Mouse (Mus musculus) adipose tissue, adult 10 weeks (tissue): Measurements from ENCODE around the gene Dpp7. TPM values are rescaled to one million over a fixed set of nuclear protein-coding genes. Genes with fewer than 3 reads are reported as not detected.

Experiments used
- polyA plus RNA-seq: library from polyadenylated mRNA; stranded (reverse); fragments of 350-450 nt; fragmentation: Illumina TruSeq; extraction: RNeasy Lipid Tissue Mini Kit (QIAGEN cat#74804); gene quantifications from one replicate; pipeline ENCODE4 v1.2.3, GENCODE M21; 2014; ENCODE audit warnings: low read depth, low replicate concordance

The Dpp7 gene
- 15.5 TPM for polyA plus RNA-seq

GRCm38 (mm10) chr2:25356208-25357079 lies at the start of gene Dpp7:
Gene Dpp7, minus strand, starts transcription at chr2:25356359.

DNA sequence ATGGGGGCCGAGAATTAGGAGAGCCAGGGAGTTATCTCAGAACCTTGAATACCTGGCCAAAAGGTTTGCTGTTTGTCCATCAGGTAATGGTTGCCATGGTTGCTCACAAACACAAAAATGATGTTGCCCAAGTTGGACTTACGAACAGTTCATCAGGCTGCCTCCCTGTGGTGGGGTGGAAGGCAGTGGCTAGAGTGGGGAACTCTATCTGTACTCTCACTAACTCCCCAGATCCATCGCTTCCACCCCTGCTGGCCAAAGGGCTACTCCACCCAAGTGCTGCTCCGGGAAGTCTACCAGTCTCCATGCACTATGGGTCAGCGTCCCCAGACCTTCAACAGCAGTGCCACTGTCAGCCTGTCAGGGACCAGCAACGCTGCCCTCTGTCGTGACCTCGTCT lies 42.9 kb upstream of the Dpp7 start, which contains the start of gene Npdc1:
Gene Npdc1 (plus strand): TSS at position 301 of the 400 bp plus-strand sequence.

DNA sequence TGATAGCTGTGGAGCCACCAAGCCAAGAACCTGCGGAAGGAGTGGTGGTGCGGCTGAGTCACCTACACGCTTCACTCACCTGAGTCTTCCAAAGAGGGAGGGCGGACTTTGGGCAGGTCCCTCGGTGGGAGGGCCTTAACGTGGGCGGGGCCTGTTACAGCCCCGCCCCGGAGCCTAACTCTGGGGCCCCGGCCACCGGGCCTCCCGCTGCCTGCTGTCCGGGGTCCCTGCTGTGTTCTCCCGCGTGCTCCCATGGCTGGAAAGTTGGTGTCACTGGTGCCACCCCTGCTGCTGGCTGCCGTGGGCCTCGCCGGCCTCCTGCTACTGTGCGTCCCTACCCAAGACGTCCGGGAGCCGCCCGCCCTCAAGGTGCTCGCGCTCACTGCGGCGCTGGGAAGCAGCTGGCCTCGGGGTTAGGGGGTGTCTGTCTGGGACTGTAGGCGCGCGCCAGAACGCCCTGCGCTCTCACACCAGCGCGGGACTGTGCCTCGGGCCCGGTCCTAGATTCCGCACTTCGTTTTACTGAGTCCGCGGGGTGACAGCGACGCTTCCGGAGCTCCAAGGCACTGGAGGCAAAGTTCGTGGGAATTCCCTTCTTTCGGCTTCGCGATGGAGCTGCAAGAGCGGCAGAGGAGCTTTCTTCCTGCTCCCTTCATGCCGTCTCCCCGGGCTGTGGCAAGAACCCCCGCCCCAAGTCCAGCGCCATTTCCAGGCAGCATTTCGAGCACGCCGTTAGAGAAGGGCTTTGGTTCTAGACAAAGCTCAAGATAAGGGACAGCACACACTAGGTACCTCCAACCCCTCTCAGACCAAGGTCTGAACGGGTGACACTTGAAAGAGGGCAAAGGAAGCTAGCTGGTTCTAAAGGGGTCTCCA lies 39.8 kb upstream of the Dpp7 start, which contains the start of gene Entpd2:
Gene Entpd2 (plus strand): TSS at position 154 of the 876 bp plus-strand sequence.

GRCm38 (mm10) chr2:25371764-25372643 lies 15.8 kb upstream of the Dpp7 start, which contains the start of gene Sapcd2:
Gene Sapcd2, plus strand, starts transcription at chr2:25372321.

DNA sequence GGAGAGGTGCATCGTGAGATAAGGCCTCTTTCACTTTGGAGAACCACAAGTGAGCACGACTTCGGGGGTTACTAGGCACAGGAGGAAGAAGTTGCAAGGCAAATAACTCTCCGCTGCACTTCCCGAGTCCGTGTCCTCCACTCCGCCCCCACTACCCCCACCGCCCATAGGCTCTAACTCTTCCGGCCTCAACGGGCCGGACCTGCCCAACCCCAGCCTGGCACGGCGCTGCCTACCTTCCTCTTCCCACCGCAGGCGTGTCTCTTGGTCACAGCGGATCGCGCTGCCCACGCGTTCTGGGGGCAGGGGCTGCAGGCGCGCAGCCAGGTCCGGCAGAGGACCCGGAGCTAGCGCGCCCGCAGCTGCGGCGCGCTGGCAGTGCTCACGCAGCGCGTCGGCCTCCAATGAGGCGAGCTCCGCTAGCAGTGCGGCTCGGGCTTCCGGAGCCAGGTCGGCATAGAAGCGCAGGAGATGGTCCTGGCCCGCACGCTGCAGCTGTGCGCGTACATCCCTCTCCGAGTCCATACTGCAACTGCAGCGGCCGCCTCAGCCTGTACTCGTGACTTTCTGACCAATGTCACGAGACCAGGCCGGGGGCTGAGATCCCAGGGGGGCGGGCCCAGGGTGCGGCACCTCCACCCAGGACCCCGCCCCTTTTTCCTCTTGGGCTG lies 9.1 kb upstream of the Dpp7 start, which contains the start of gene Uap1l1:
Gene Uap1l1 (minus strand): TSS at position 592 of the 671 bp plus-strand sequence.

GRCm38 (mm10) chr2:25332286-25333160 lies 23.6 kb downstream of the Dpp7 start, which contains the start of gene Man1b1:
Gene Man1b1, plus strand, starts transcription at chr2:25332338.

GRCm38 (mm10) chr2:25318971-25319773 lies 37.0 kb downstream of the Dpp7 start, which contains the start of gene Grin1:
Gene Grin1, minus strand, starts transcription at chr2:25319187.

Other genes starting within 250 kb of the Dpp7 start
- gene Nrarp, start 175.6 kb downstream of the Dpp7 start, polyA plus RNA-seq: 6.2 TPM
- 24.7 TPM for gene Tor4a, start 159.5 kb downstream of the Dpp7 start, polyA plus RNA-seq
- gene Nelfb, start 144.9 kb downstream of the Dpp7 start, polyA plus RNA-seq: 43.3 TPM
- gene Stpg3, start 141.7 kb downstream of the Dpp7 start, polyA plus RNA-seq: 1.8 TPM
- gene Fam166a, start 137.6 kb downstream of the Dpp7 start, polyA plus RNA-seq: 6.7 TPM
- 224 TPM for gene Tubb4b, start 131.7 kb downstream of the Dpp7 start, polyA plus RNA-seq
- gene Slc34a3, start 122.0 kb downstream of the Dpp7 start, polyA plus RNA-seq: not detected
- gene Rnf224, start 119.6 kb downstream of the Dpp7 start, polyA plus RNA-seq: not detected
- 6.8 TPM for gene Rnf208, start 114.1 kb downstream of the Dpp7 start, polyA plus RNA-seq
- gene Cysrt1, start 113.9 kb downstream of the Dpp7 start, polyA plus RNA-seq: 0.38 TPM
- 13.6 TPM for gene AL732309.1, start 109.5 kb downstream of the Dpp7 start, polyA plus RNA-seq
- gene Tmem203, start 100.9 kb downstream of the Dpp7 start, polyA plus RNA-seq: 27.6 TPM
- 11.7 TPM for gene Tprn, start 93.7 kb downstream of the Dpp7 start, polyA plus RNA-seq
- 57.4 TPM for gene Ssna1, start 83.9 kb downstream of the Dpp7 start, polyA plus RNA-seq
- 70.9 TPM for gene Anapc2, start 83.9 kb downstream of the Dpp7 start, polyA plus RNA-seq
- 2.1 TPM for gene Tmem210, start 68.2 kb downstream of the Dpp7 start, polyA plus RNA-seq
- gene Lrrc26, start 66.4 kb downstream of the Dpp7 start, polyA plus RNA-seq: 2.9 TPM
- gene Grin1, start 37.2 kb downstream of the Dpp7 start, polyA plus RNA-seq: not detected
- gene Man1b1, start 24.0 kb downstream of the Dpp7 start, polyA plus RNA-seq: 44.1 TPM
- gene Uap1l1, start 9.3 kb upstream of the Dpp7 start, polyA plus RNA-seq: 26.4 TPM
- gene Sapcd2, start 16.0 kb upstream of the Dpp7 start, polyA plus RNA-seq: 1.5 TPM
- 47.9 TPM for gene Entpd2, start 39.5 kb upstream of the Dpp7 start, polyA plus RNA-seq
- 94.7 TPM for gene Npdc1, start 43.0 kb upstream of the Dpp7 start, polyA plus RNA-seq
- gene Fut7, start 66.9 kb upstream of the Dpp7 start, polyA plus RNA-seq: 0.61 TPM
- gene Abca2, start 72.3 kb upstream of the Dpp7 start, polyA plus RNA-seq: 204 TPM
- gene Clic3, start 100.5 kb upstream of the Dpp7 start, polyA plus RNA-seq: 34.4 TPM
- 79.8 TPM for gene Paxx, start 104.7 kb upstream of the Dpp7 start, polyA plus RNA-seq
- 1,188 TPM for gene Ptgds, start 113.7 kb upstream of the Dpp7 start, polyA plus RNA-seq
- gene Lcn12, start 137.6 kb upstream of the Dpp7 start, polyA plus RNA-seq: 383 TPM
- 74.6 TPM for gene Fbxw5, start 144.4 kb upstream of the Dpp7 start, polyA plus RNA-seq
- 7.2 TPM for gene C8g, start 145.4 kb upstream of the Dpp7 start, polyA plus RNA-seq
- gene Traf2, start 190.6 kb upstream of the Dpp7 start, polyA plus RNA-seq: 15.6 TPM
- 250 TPM for gene Edf1, start 201.5 kb upstream of the Dpp7 start, polyA plus RNA-seq
- gene Mamdc4, start 218.5 kb upstream of the Dpp7 start, polyA plus RNA-seq: 1.1 TPM
- gene Phpt1, start 218.9 kb upstream of the Dpp7 start, polyA plus RNA-seq: 65.3 TPM
- gene Ajm1, start 225.4 kb upstream of the Dpp7 start, polyA plus RNA-seq: 1.7 TPM